Mouse (Mus musculus) midbrain, embryonic 12.5 days (tissue): ENCODE data around the gene Dnmt1. TPM values are rescaled to one million over a fixed set of nuclear protein-coding genes. Genes with fewer than 3 reads are reported as not detected.
A peak's percentile ranks its signal among the peaks of the same experiment; 100 is the strongest.

Experiments used
- ATAC-seq: fragments of 200-750 bp; cut with Nextera tagmentation; 2 replicates; pipeline ENCODE4 v1.8.0; 2017; ENCODE audit warnings: low read depth, moderate TSS enrichment, moderate library complexity; ENCODE audit not compliant: low FRiP score
- H3K27ac ChIP-seq: fragments of 300-500 bp; sonication (generic); replicated peaks from 2 replicates; pipeline ENCODE4 v1.5.1; 2016; ENCODE audit warnings: mild to moderate bottlenecking
- H3K27me3 ChIP-seq: fragments of 300-500 bp; sonication (generic); 2 replicates; pipeline ENCODE4 v1.6.1; 2016; ENCODE audit warnings: mild to moderate bottlenecking
- H3K36me3 ChIP-seq: fragments of 300-500 bp; sonication (generic); 2 replicates; pipeline ENCODE4 v1.6.1; 2016
- H3K4me1 ChIP-seq: fragments of 300-500 bp; sonication (generic); 2 replicates; pipeline ENCODE4 v1.6.1; 2016
- H3K4me2 ChIP-seq: fragments of 300-500 bp; sonication (generic); replicated peaks from 2 replicates; pipeline ENCODE4 v1.6.1; 2016; ENCODE audit warnings: mild to moderate bottlenecking, moderate library complexity
- H3K4me3 ChIP-seq: fragments of 300-500 bp; sonication (generic); 2 replicates; pipeline ENCODE4 v1.5.1; 2016; ENCODE audit warnings: mild to moderate bottlenecking
- H3K9ac ChIP-seq: fragments of 300-500 bp; sonication (generic); replicated peaks from 2 replicates; pipeline ENCODE4 v1.6.1; 2016; ENCODE audit warnings: mild to moderate bottlenecking, moderate library complexity
- H3K9me3 ChIP-seq: fragments of 300-500 bp; sonication (generic); 2 replicates; pipeline ENCODE4 v1.6.1; 2016; ENCODE audit warnings: mild to moderate bottlenecking
- WGBS: fragments of 180-500 bp; shearing (Covaris S2); methylation state at CpG from one replicate; pipeline ENCODE4 v1.1.7; 2016; 5-methylcytosine and 5-hydroxymethylcytosine counted together
- polyA plus RNA-seq: library from polyadenylated mRNA; unstranded; fragments of >200 nt; fragmentation: Nextera tagmentation; extraction: Ambion mirVana; gene quantifications from 2 replicates; pipeline ENCODE4 v1.2.1, GENCODE M21; 2016

Gene Dnmt1
- polyA plus RNA-seq, 1 experiment from 2014 or later: 109 TPM

GRCm38 (mm10) chr9:20951966-20952519, 7.6 kb downstream of the Dnmt1 start:
- H3K27me3 ChIP-seq: no peaks in the 10 kb centered on the region
- H3K4me2 ChIP-seq: peak overlapping the region; percentile 92
- peak overlapping the region; percentile 74 for H3K9ac ChIP-seq
- WGBS: under 1% methylated on average over 17 of the region's 17 CpGs
- H3K4me1 ChIP-seq: peaks cover 11% of the 10 kb centered on the region
- peak; percentile 79 for ATAC-seq
- H3K9me3 ChIP-seq: no peaks in the 10 kb centered on the region
- no peaks in the 10 kb centered on the region for H3K36me3 ChIP-seq
- H3K4me3 ChIP-seq: peak overlapping the region; percentile 90
- H3K27ac ChIP-seq: peak overlapping the region; percentile 91

GRCm38 (mm10) chr9:20951441-20951840, 8.2 kb downstream of the Dnmt1 start:
- Histone ChIP-seq H3K27me3 (no peaks in the 10 kb centered on the region), H3K4me1 (peaks cover 11% of the 10 kb centered on the region), H3K4me3 (peak overlapping the region; percentile 90), H3K9me3 (no peaks in the 10 kb centered on the region), H3K27ac (peak overlapping the region; percentile 91; the same call in 1 of the 2 replicates), H3K36me3 (no peaks in the 10 kb centered on the region), H3K9ac (peak overlapping the region; percentile 74), H3K4me2 (peak overlapping the region; percentile 92)
- no peak for ATAC-seq
- 24% methylated on average over 14 of the region's 14 CpGs for WGBS

GRCm38 (mm10) chr9:20950419-20950818, 9.3 kb downstream of the Dnmt1 start:
- Histone ChIP-seq H3K4me1 (peaks cover 11% of the 10 kb centered on the region), H3K9me3 (no peaks in the 10 kb centered on the region), H3K9ac (no peak overlapping the region), H3K4me3 (no peak overlapping the region), H3K36me3 (no peaks in the 10 kb centered on the region), H3K4me2 (peak overlapping the region; percentile 92), H3K27me3 (no peaks in the 10 kb centered on the region), H3K27ac (no peak overlapping the region)
- ATAC-seq: no peak

GRCm38 (mm10) chr9:20946066-20946880, 13.4 kb downstream of the Dnmt1 start:
- peaks cover 18% of the 10 kb centered on the region for H3K4me1 ChIP-seq
- peaks cover 11% of the 10 kb centered on the region for H3K36me3 ChIP-seq
- no peak overlapping the region for H3K4me3 ChIP-seq
- H3K9ac ChIP-seq: no peak overlapping the region
- 85% methylated on average over 16 of the region's 16 CpGs for WGBS
- no peak for ATAC-seq
- H3K27ac ChIP-seq: no peak overlapping the region
- H3K4me2 ChIP-seq: no peak overlapping the region
- H3K27me3 ChIP-seq: no peaks in the 10 kb centered on the region
- H3K9me3 ChIP-seq: no peaks in the 10 kb centered on the region

GRCm38 (mm10) chr9:20944697-20945370, 14.9 kb downstream of the Dnmt1 start:
- 81% methylated on average over 4 of the region's 4 CpGs for WGBS
- Histone ChIP-seq H3K36me3 (peaks cover 26% of the 10 kb centered on the region), H3K4me1 (peaks cover 12% of the 10 kb centered on the region)

GRCm38 (mm10) chr9:20943911-20944310, 15.8 kb downstream of the Dnmt1 start:
- H3K4me3 ChIP-seq: no peak overlapping the region
- ATAC-seq: no peak
- peaks cover 35% of the 10 kb centered on the region for H3K36me3 ChIP-seq
- H3K4me1 ChIP-seq: peaks cover 12% of the 10 kb centered on the region
- 0 out of 2 replicates have a peak overlapping the region, but pooled peaks have one; percentile 0 for H3K9ac ChIP-seq
- WGBS: 19% methylated on average over 2 of the region's 2 CpGs
- no peak overlapping the region for H3K4me2 ChIP-seq
- no peak overlapping the region for H3K27ac ChIP-seq
- H3K9me3 ChIP-seq: no peaks in the 10 kb centered on the region
- no peaks in the 10 kb centered on the region for H3K27me3 ChIP-seq

More at GRCm38 (mm10) chr9:20944697-20945370, 14.9 kb downstream of the Dnmt1 start:
- H3K27ac ChIP-seq: no peak overlapping the region
- no peaks in the 10 kb centered on the region for H3K27me3 ChIP-seq
- no peaks in the 10 kb centered on the region for H3K9me3 ChIP-seq
- H3K4me3 ChIP-seq: no peak overlapping the region
- H3K4me2 ChIP-seq: no peak overlapping the region
- no peak for ATAC-seq
- no peak overlapping the region for H3K9ac ChIP-seq

GRCm38 (mm10) chr9:20943396-20943795, 16.3 kb downstream of the Dnmt1 start:
- H3K9me3 ChIP-seq: no peaks in the 10 kb centered on the region
- H3K27me3 ChIP-seq: no peaks in the 10 kb centered on the region
- no peak overlapping the region for H3K9ac ChIP-seq
- WGBS: 93% methylated on average over 7 of the region's 7 CpGs
- peaks cover 40% of the 10 kb centered on the region for H3K36me3 ChIP-seq
- peaks cover 12% of the 10 kb centered on the region for H3K4me1 ChIP-seq
- H3K27ac ChIP-seq: no peak overlapping the region
- H3K4me2 ChIP-seq: no peak overlapping the region
- no peak overlapping the region for H3K4me3 ChIP-seq
- no peak for ATAC-seq

- H3K9me3 ChIP-seq: no peaks in the 10 kb centered on the region
- no peak overlapping the region for H3K27ac ChIP-seq
- H3K4me1 ChIP-seq: no peaks in the 10 kb centered on the region
- no peak for ATAC-seq
- 95% methylated on average over 3 of the region's 3 CpGs for WGBS
- H3K36me3 ChIP-seq: peaks cover 98% of the 10 kb centered on the region
- no peak overlapping the region for H3K9ac ChIP-seq
- H3K27me3 ChIP-seq: no peaks in the 10 kb centered on the region
- H3K4me2 ChIP-seq: no peak overlapping the region
- H3K4me3 ChIP-seq: no peak overlapping the region
These were observed 36.4 kb downstream of the Dnmt1 start for GRCm38 (mm10) chr9:20923258-20923657.

- H3K9ac ChIP-seq: no peak overlapping the region
These were observed 43.5 kb downstream of the Dnmt1 start for GRCm38 (mm10) chr9:20916160-20916559.

GRCm38 (mm10) chr9:20909948-20910347, 49.7 kb downstream of the Dnmt1 start:
- no peak overlapping the region for H3K27ac ChIP-seq
- WGBS: 94% methylated on average over 9 of the region's 9 CpGs
- ATAC-seq: no peak

More at GRCm38 (mm10) chr9:20916160-20916559, 43.5 kb downstream of the Dnmt1 start:
- Histone ChIP-seq H3K27ac (no peak overlapping the region), H3K4me3 (no peak overlapping the region), H3K36me3 (peaks cover 100% of the 10 kb centered on the region), H3K27me3 (no peaks in the 10 kb centered on the region), H3K4me2 (no peak overlapping the region), H3K4me1 (no peaks in the 10 kb centered on the region), H3K9me3 (no peaks in the 10 kb centered on the region)
- 94% methylated on average over 4 of the region's 4 CpGs for WGBS
- ATAC-seq: no peak

GRCm38 (mm10) chr9:20902174-20902491, 57.6 kb downstream of the Dnmt1 start:
- H3K27me3 ChIP-seq: no peaks in the 10 kb centered on the region
- no peak overlapping the region for H3K27ac ChIP-seq
- peaks cover 9% of the 10 kb centered on the region for H3K4me1 ChIP-seq
- no peak overlapping the region for H3K9ac ChIP-seq
- peaks cover 30% of the 10 kb centered on the region for H3K36me3 ChIP-seq
- no peak for ATAC-seq
- no peak overlapping the region for H3K4me2 ChIP-seq
- no peak overlapping the region for H3K4me3 ChIP-seq
- no peaks in the 10 kb centered on the region for H3K9me3 ChIP-seq
- 42% methylated on average over 6 of the region's 6 CpGs for WGBS

More at GRCm38 (mm10) chr9:20909948-20910347, 49.7 kb downstream of the Dnmt1 start:
- Histone ChIP-seq H3K27me3 (no peaks in the 10 kb centered on the region), H3K4me1 (no peaks in the 10 kb centered on the region), H3K4me2 (no peak overlapping the region), H3K36me3 (peaks cover 99% of the 10 kb centered on the region), H3K4me3 (no peak overlapping the region), H3K9ac (no peak overlapping the region), H3K9me3 (no peaks in the 10 kb centered on the region)
